Mouse (Mus musculus) cortical plate, adult 2 months (tissue): ENCODE results near the gene Cox4i1. TPM values are rescaled to one million over a fixed set of nuclear protein-coding genes. Genes with fewer than 3 reads are reported as not detected.
"Not testable (repeated sequence)": the region's sequence is repeated elsewhere in the genome, so short reads cannot be mapped to it uniquely, and the experiment has no call there.

Experiments used
- H3K27ac ChIP-seq: fragments of 200-500 bp; 2 replicates; pipeline ENCODE4 v1.5.1; 2012; ENCODE audit warnings: low read length, control low read depth, inconsistent platforms; ENCODE audit not compliant: insufficient read depth
- H3K4me1 ChIP-seq: fragments of 200-500 bp; 2 replicates; pipeline ENCODE4 v1.6.1; 2011; ENCODE audit warnings: low read length; ENCODE audit not compliant: control insufficient read depth, insufficient read depth
- H3K4me3 ChIP-seq: fragments of 200-500 bp; 2 replicates; pipeline ENCODE4 v1.5.1; 2011; ENCODE audit warnings: mild to moderate bottlenecking, low read length, control low read depth; ENCODE audit not compliant: insufficient read depth
- CTCF ChIP-seq: fragments of 200-500 bp; IDR thresholded peaks from 2 replicates; pipeline ENCODE4 v1.5.1; 2011; ENCODE audit warnings: mild to moderate bottlenecking, control low read depth, low read length; ENCODE audit not compliant: insufficient read depth; ENCODE audit errors: extremely low read depth
- POLR2A ChIP-seq: fragments of 200-500 bp; IDR thresholded peaks from 2 replicates; pipeline ENCODE4 v1.6.1; 2011; ENCODE audit warnings: mild to moderate bottlenecking, low read length, control low read depth; ENCODE audit not compliant: insufficient read depth; ENCODE audit errors: extremely low read depth
- polyA plus RNA-seq: library from polyadenylated mRNA; depleted of rRNA; stranded (reverse); fragments of >200 nt; gene quantifications from 2 replicates; pipeline ENCODE4 v1.2.3, GENCODE M21; 2012

Gene Cox4i1
- polyA plus RNA-seq, 1 experiment, result 2,189 TPM

DNA sequence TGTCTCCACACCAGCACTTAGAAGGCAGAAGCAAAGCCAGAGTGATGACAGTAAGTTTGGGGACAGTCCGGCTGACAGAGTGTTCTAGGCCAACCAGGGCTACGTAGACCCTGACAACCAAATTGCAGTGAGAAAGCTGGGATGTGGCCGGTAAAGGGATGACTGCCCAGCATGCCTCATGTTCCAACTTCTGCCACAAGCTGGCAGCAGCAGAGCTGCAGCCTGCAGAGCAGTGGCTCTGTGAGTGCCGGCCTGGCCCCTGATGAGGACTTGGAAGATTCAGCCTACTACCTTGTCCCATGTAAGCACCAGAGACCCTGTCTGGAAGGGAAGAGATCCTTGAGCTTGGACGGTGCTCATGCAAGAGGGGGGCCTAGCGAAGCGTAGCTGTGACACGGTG lies 7.7 kb downstream of the Cox4i1 start:
- H3K4me3 ChIP-seq, result no peak overlapping the region
- H3K27ac ChIP-seq, result no peak overlapping the region
- TF ChIP-seq CTCF (no peak), POLR2A (no peak)
- peaks cover 2% of the 10 kb centered on the region; the same call in 1 of the 2 replicates for H3K4me1 ChIP-seq

DNA sequence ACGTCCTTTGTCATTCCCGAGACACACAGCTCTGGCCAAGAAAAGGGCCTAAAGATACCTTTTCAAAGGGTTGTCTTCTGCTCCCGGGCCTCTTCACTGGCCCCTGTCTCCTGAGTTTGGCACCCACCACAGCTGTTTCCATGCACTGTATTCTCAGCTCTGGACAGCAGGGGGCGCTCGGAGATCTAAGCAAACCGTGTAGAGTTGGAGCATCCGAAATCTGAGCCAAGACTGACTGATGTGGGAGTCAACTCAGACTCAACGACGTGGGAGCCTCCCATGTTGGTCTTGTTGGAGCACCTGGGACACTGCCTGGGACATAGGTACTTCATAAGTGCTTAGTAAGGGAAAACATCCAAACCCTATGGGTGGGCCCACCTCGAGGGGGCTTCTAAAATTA lies 10.4 kb downstream of the Cox4i1 start:
- H3K27ac ChIP-seq, result no peak overlapping the region
- no peaks in the 10 kb centered on the region for H3K4me1 ChIP-seq
- H3K4me3 ChIP-seq, result no peak overlapping the region
- TF ChIP-seq CTCF, result peak; percentile 90
- no peak for TF ChIP-seq POLR2A

DNA sequence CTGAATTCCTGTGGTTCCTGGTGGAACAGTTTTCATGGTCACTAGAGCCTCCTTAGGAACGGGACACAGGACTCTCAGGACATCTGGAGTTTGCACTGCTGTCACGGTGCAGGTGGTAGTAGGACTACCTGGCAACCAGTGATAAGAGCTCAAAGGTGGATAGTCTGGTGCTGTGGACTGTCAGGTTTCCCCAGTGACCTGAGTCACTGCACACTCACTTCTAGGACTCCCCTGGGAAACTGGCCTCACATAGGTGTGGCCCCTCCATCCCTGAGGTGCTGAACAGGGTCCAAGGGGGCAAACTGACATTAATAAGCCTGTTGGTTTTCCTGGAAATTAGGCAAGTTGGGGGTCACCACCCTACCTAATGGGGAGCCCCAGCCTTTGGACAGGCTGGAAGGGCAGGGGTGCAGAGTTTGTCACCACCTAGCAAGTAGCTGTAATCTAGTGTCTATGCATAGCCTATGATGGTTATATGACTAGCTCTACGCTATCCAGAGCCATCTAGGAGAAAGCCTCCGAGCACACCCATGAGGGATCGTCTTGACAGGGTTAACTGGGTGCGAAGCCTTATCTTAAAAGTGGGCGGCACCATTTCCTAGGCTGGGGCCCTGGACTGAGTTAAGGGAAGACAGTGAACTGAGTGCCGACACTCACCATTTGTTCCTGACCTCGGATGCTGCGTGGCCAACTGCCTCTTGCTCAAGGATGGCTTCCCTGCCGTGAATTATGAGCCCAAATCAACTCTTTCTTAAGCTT lies 11.8 kb downstream of the Cox4i1 start:
- H3K4me3 ChIP-seq, result no peak overlapping the region
- H3K4me1 ChIP-seq, result no peaks in the 10 kb centered on the region
- TF ChIP-seq POLR2A, result no peak
- TF ChIP-seq CTCF, result no peak
- H3K27ac ChIP-seq, result no peak overlapping the region

DNA sequence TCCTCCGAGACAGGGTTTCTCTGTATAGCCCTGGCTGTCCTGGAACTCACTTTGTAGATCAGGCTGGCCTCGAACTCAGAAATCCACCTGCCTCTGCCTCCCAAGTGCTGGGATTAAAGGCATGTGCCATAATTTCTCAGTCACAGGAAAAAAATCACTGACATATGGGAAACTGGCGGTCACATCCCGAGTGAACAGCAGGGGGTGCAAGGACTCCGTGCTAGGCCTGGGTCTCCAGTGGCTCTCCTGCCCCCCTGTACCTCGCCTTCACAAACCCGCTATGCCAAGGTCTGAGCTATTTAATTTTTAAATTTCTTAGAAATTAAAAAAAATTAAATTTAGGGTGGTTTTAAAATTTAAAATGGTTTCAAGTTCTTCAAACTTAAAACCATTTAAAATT lies 12.4 kb downstream of the Cox4i1 start:
- not testable (repeated sequence) for H3K27ac ChIP-seq, H3K4me1 ChIP-seq, H3K4me3 ChIP-seq
- TF ChIP-seq CTCF, result peak; percentile 63

DNA sequence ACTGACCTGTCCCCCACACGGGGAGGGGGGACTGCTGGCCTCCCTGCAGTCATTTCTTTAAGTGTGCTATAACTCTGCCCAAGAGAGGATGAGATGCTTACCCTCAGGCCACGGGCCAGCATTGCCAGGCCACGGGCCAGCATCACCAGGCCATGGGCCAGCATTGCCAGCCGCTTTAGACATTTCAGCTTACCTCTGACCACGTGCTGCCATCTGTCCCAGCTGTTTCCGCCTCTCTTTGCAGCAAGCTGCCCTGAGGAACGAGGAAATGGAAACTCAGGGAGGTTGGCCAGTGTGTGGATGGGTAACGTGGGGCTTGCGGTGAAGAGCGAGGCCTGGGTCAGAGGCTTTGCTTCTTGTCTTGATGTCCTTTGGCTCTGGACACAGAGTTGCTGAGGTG lies 13.1 kb downstream of the Cox4i1 start:
- Histone ChIP-seq H3K27ac (no peak overlapping the region), H3K4me1 (no peaks in the 10 kb centered on the region), H3K4me3 (no peak overlapping the region)
- TF ChIP-seq CTCF (no peak), POLR2A (no peak)

DNA sequence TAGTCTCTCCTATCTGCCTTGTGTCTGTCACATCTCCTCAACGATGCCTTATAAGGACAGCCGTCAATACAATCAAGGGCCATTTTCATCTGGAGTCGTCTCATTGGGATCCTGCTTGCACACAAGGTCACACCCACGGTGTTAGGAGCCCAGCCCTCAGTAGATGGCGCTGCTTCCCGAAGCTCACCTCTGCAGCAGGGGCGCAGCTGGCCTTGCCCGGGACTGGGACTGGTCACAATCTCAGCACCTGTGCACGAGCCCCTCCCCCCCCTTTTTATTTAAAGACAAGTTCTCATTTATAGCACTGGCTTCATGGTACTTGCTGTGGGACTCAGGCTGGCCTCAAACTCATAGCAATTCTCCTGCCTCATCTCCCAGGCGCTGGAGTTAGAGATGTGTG lies 15.6 kb downstream of the Cox4i1 start:
- TF ChIP-seq CTCF (peak; percentile 56), POLR2A (no peak)
- H3K4me3 ChIP-seq, result no peak overlapping the region
- no peak overlapping the region for H3K27ac ChIP-seq
- H3K4me1 ChIP-seq, result no peaks in the 10 kb centered on the region

DNA sequence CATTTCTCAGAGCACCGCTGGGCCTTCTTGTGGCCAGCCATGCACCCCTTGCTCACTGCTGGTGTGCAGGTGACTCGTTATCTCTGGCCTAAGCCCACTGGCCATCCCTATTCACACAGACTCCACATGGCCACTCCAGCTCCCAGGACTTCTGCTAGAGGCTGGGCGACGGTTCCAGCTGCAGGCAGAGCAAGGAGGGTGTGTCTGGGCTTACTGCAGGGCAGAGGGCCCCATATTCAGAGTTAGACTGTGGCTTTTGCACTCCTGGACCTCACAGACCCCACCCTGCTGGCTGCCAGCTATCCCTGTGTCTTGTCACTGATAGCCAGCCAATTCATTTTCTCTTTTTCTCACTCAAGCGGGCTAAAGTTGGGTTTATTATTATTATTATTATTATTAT lies 16.1 kb downstream of the Cox4i1 start:
- Histone ChIP-seq H3K4me3 (no peak overlapping the region), H3K4me1 (no peaks in the 10 kb centered on the region), H3K27ac (no peak overlapping the region)
- TF ChIP-seq CTCF, result no peak
- TF ChIP-seq POLR2A, result no peak

DNA sequence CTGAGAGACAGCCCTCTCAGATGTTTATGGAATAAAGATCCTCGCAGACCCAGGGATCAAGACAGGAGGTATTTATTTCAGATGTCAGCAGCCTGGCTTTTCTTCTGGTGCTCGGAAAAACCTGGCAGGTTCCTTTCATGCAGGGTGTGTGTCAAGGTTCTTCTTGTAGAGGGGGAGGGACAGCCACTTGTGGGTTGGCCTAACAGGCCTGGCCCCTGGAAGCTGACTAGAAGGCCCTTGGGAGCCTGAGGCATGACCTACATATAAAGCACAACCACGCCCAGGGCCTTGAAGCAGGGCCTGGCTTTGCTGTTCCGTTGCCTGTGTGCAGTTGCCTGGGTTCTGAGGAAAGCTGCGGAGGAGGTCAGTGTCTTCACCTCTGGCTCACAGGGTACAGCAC lies 17.1 kb downstream of the Cox4i1 start:
- Histone ChIP-seq H3K27ac (no peak overlapping the region), H3K4me1 (no peaks in the 10 kb centered on the region), H3K4me3 (no peak overlapping the region)
- TF ChIP-seq CTCF, result no peak
- TF ChIP-seq POLR2A, result no peak

DNA sequence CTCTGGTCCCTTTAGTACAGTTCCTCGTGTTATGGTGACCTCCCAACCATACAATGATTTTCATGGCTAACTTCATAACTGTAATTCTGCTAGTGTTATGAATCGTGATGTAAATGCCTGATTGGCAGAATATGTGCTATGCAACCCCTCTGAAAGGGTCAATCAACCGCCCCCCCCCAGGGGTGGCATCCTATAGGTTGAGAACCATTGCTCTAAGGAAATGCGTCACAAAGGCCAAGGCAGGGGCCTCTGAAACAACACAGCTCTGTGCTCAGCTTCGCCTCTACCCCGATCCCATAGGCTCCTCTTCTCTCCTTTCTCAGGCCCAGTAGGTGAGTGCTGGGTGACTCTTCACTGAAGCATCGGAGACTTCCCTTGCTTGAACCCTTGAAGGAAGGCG lies 17.6 kb downstream of the Cox4i1 start:
- no peak overlapping the region for H3K27ac ChIP-seq
- H3K4me1 ChIP-seq, result no peaks in the 10 kb centered on the region
- TF ChIP-seq CTCF, result no peak
- TF ChIP-seq POLR2A, result no peak
- no peak overlapping the region for H3K4me3 ChIP-seq

DNA sequence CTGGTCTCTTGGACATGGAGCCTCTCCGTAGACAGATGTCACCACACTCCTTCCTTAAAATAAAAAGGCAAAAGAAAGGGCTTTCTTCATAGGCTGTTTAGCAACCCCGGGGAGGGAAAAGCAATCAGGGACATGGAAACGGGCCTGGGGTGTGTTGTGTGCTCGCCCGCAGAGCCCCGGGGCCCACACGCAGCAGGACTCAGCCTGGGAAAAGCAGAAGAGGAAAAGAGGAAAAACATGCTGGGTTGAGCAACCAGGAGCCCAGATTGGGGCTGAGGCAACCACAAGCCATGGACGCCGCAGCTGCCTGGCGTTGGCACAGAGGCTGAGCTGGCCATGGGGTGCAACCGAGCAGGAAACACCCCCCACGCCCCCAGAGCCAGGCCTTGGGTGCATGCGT lies 18.0 kb downstream of the Cox4i1 start:
- TF ChIP-seq POLR2A, result no peak
- no peak for TF ChIP-seq CTCF
- no peak overlapping the region for H3K4me3 ChIP-seq

More for the DNA sequence above, 18.0 kb downstream of the Cox4i1 start:
- Histone ChIP-seq H3K27ac (no peak overlapping the region), H3K4me1 (no peaks in the 10 kb centered on the region)
